Mouse (Mus musculus): ENCODE data around the gene Styk1. TPM values are rescaled to one million over a fixed set of nuclear protein-coding genes. Genes with fewer than 3 reads are reported as not detected.

Styk1 gene
- total RNA-seq, 2 experiments from 2014 or later = 0.59 to 1.4 TPM

- intact Hi-C loops (cut with DNase I) = no loop called here
- DNase-seq = no peak
Measured at GRCm38 (mm10) chr6:131370767-131371166, 17.4 kb upstream of the Styk1 start.

GRCm38 (mm10) chr6:131369866-131370616, 16.6 kb upstream of the Styk1 start:
- intact Hi-C loops (cut with DNase I) = no loop called here
- DNase-seq = no peak

- DNase-seq = no peak
- intact Hi-C loops (cut with DNase I) = loop anchor here (2.0 kb wide), 1 partner anchor 56 kb away; no protein-coding TSS in a partner anchor
Measured at GRCm38 (mm10) chr6:131367101-131367500, 13.7 kb upstream of the Styk1 start.

GRCm38 (mm10) chr6:131364353-131364752, 11.0 kb upstream of the Styk1 start:
- no peak for DNase-seq
- intact Hi-C loops (cut with DNase I) = no loop called here

- intact Hi-C loops (cut with DNase I) = no loop called here
- DNase-seq = no peak
Measured at GRCm38 (mm10) chr6:131362987-131363765, 9.8 kb upstream of the Styk1 start.

- DNase-seq = no peak
Measured at GRCm38 (mm10) chr6:131360693-131361092, 7.3 kb upstream of the Styk1 start.

GRCm38 (mm10) chr6:131359543-131359942, 6.1 kb upstream of the Styk1 start:
- intact Hi-C loops (cut with DNase I) = no loop called here
- no peak for DNase-seq

More at GRCm38 (mm10) chr6:131360693-131361092, 7.3 kb upstream of the Styk1 start:
- intact Hi-C loops (cut with DNase I) = no loop called here

GRCm38 (mm10) chr6:131354913-131355312, 1.5 kb upstream of the Styk1 start:
- no peak for DNase-seq
- intact Hi-C loops (cut with DNase I) = no loop called here

- DNase-seq = no peak
- intact Hi-C loops (cut with DNase I) = no loop called here
Measured at GRCm38 (mm10) chr6:131347026-131347425, 6.4 kb downstream of the Styk1 start.

- DNase-seq = no peak
- intact Hi-C loops (cut with DNase I) = no loop called here
Measured at GRCm38 (mm10) chr6:131344346-131344745, 9.1 kb downstream of the Styk1 start.

- no peak for DNase-seq
- intact Hi-C loops (cut with DNase I) = no loop called here
Measured at GRCm38 (mm10) chr6:131340082-131340481, 13.3 kb downstream of the Styk1 start.

- intact Hi-C loops (cut with DNase I) = no loop called here
- DNase-seq = no peak
Measured at GRCm38 (mm10) chr6:131339309-131339708, 14.1 kb downstream of the Styk1 start.

- no peak for DNase-seq
- intact Hi-C loops (cut with DNase I) = no loop called here
Measured at GRCm38 (mm10) chr6:131338787-131339186, 14.6 kb downstream of the Styk1 start.

- intact Hi-C loops (cut with DNase I) = no loop called here
- DNase-seq = no peak
Measured at GRCm38 (mm10) chr6:131327076-131327475, 26.3 kb downstream of the Styk1 start.

- intact Hi-C loops (cut with DNase I) = no loop called here
- DNase-seq = no peak
Measured at GRCm38 (mm10) chr6:131321854-131322639, 31.4 kb downstream of the Styk1 start.

GRCm38 (mm10) chr6:131316155-131317101, 37.0 kb downstream of the Styk1 start:
- DNase-seq = no peak
- intact Hi-C loops (cut with DNase I) = loop anchor here (10.0 kb wide), 1 partner anchor 282 kb away; no protein-coding TSS in a partner anchor

- intact Hi-C loops (cut with DNase I) = no loop called here
- no peak for DNase-seq
Measured at GRCm38 (mm10) chr6:131308031-131308430, 45.4 kb downstream of the Styk1 start.

- DNase-seq = no peak
- intact Hi-C loops (cut with DNase I) = no loop called here
Measured at GRCm38 (mm10) chr6:131304776-131305175, 48.6 kb downstream of the Styk1 start.

GRCm38 (mm10) chr6:131298531-131298930, 54.9 kb downstream of the Styk1 start:
- intact Hi-C loops (cut with DNase I) = no loop called here
- no peak for DNase-seq

Data from gastrocnemius, postnatal 36 days (tissue).